Mouse (Mus musculus) urinary bladder, postnatal 36 days (tissue): ENCODE data around the gene Gm3286.
"Not testable (repeated sequence)": the region's sequence is repeated elsewhere in the genome, so short reads cannot be mapped to it uniquely, and the experiment has no call there.

Source experiments
- DNase-seq, 2 experiments: peaks; one replicate each; pipeline ENCODE4 v3.0.0; 2022; ENCODE audit warnings: low spot score in 2 of 2, mixed read lengths in 1 of 2

The Gm3286 gene

GRCm38 (mm10) chr5:95510458-95510857, at the start of gene Gm3286:
Gm3286 (plus strand) TSS chr5:95510758.
- not testable (repeated sequence) for DNase-seq
